Mouse (Mus musculus): ENCODE measurements at regions not wholly inside any gene's neighbourhood (a gene's known extent, or its start where the extent isn't known, plus 50 kb on each side); places are given as distances from the start of the nearest gene placed in this dataset.

- no peak for DNase-seq (ENCODE audit: low read depth)
Measured at GRCm38 (mm10) chr17:84107946-84108686, 79.6 kb downstream of the Zfp36l2 start.

GRCm38 (mm10) chr17:84107497-84107896 lies 80.2 kb downstream of the Zfp36l2 start:
- no peak for DNase-seq (ENCODE audit: low read depth)

- no peak for DNase-seq (ENCODE audit: low read depth)
Measured at GRCm38 (mm10) chr17:84104242-84104641, 83.5 kb downstream of the Zfp36l2 start.

GRCm38 (mm10) chr17:84103344-84103743 lies 84.4 kb downstream of the Zfp36l2 start:
- DNase-seq (ENCODE audit: low read depth) = no peak

- no peak for DNase-seq (ENCODE audit: low read depth)
Measured at GRCm38 (mm10) chr17:84101652-84102051, 86.1 kb downstream of the Zfp36l2 start.

- no peak for DNase-seq (ENCODE audit: low read depth)
Measured at GRCm38 (mm10) chr17:84100523-84100922, 87.2 kb downstream of the Zfp36l2 start.

- no peak for DNase-seq (ENCODE audit: low read depth)
Measured at GRCm38 (mm10) chr17:84099737-84100136, 88.0 kb downstream of the Zfp36l2 start.

GRCm38 (mm10) chr17:84097871-84098430 lies 89.8 kb downstream of the Zfp36l2 start:
- DNase-seq (ENCODE audit: low read depth) = no peak

- no peak for DNase-seq (ENCODE audit: low read depth)
Measured at GRCm38 (mm10) chr17:84097286-84097685, 90.5 kb downstream of the Zfp36l2 start.

- DNase-seq (ENCODE audit: low read depth) = no peak
Measured at GRCm38 (mm10) chr17:84096345-84097260, 91.1 kb downstream of the Zfp36l2 start.

GRCm38 (mm10) chr17:84095829-84096228 lies 91.9 kb downstream of the Zfp36l2 start:
- no peak for DNase-seq (ENCODE audit: low read depth)

GRCm38 (mm10) chr17:84095089-84095488 lies 92.7 kb downstream of the Zfp36l2 start:
- DNase-seq (ENCODE audit: low read depth) = no peak

- DNase-seq (ENCODE audit: low read depth) = no peak
Measured at GRCm38 (mm10) chr17:84086394-84086793, 101.4 kb downstream of the Zfp36l2 start.

- DNase-seq (ENCODE audit: low read depth) = no peak
Measured at GRCm38 (mm10) chr17:84085721-84086120, 102.0 kb downstream of the Zfp36l2 start.

- no peak for DNase-seq (ENCODE audit: low read depth)
Measured at GRCm38 (mm10) chr17:84085232-84085631, 102.5 kb downstream of the Zfp36l2 start.

- DNase-seq (ENCODE audit: low read depth) = no peak
Measured at GRCm38 (mm10) chr17:84083307-84084263, 104.2 kb downstream of the Zfp36l2 start.

- no peak for DNase-seq (ENCODE audit: low read depth)
Measured at GRCm38 (mm10) chr17:84082571-84082970, 105.2 kb downstream of the Zfp36l2 start.

- DNase-seq (ENCODE audit: low read depth) = no peak
Measured at GRCm38 (mm10) chr17:84081751-84082352, 105.9 kb downstream of the Zfp36l2 start.

GRCm38 (mm10) chr17:84075081-84075938 lies 112.4 kb downstream of the Zfp36l2 start:
- no peak for DNase-seq (ENCODE audit: low read depth)

Measured in c-Kit-positive CD71-positive TER-119-negative erythroid progenitor cells, embryonic 14.5 days (primary cell).